Mouse (Mus musculus) lung, embryonic 14.5 days (tissue): ENCODE data around the gene Hs3st4. TPM values are rescaled to one million over a fixed set of nuclear protein-coding genes. Genes with fewer than 3 reads are reported as not detected.

ENCODE experiments used
- ATAC-seq: fragments of 200-750 bp; cut with Nextera tagmentation; 2 replicates; pipeline ENCODE4 v1.8.0; 2017; ENCODE audit warnings: mild to moderate bottlenecking, moderate TSS enrichment, moderate library complexity; ENCODE audit not compliant: insufficient read depth
- DNase-seq: peaks from one replicate; pipeline ENCODE4 v3.0.0-alpha.2; 2015
- H3K27ac ChIP-seq: fragments of 300-500 bp; sonication (generic); 2 replicates; pipeline ENCODE4 v1.5.1; 2014; ENCODE audit warnings: low read depth, mild to moderate bottlenecking, moderate library complexity
- H3K27me3 ChIP-seq: fragments of 300-500 bp; sonication (generic); 2 replicates; pipeline ENCODE4 v1.6.1; 2014; ENCODE audit warnings: low read length, control low read depth; ENCODE audit not compliant: insufficient read depth
- H3K36me3 ChIP-seq: fragments of 300-500 bp; sonication (generic); 2 replicates; pipeline ENCODE4 v1.6.1; 2014; ENCODE audit warnings: control low read depth; ENCODE audit not compliant: insufficient read depth
- H3K4me1 ChIP-seq: fragments of 300-500 bp; sonication (generic); 2 replicates; pipeline ENCODE4 v1.6.1; 2014; ENCODE audit warnings: antibody characterized with exemption, control low read depth; ENCODE audit not compliant: insufficient read depth
- H3K4me2 ChIP-seq: fragments of 300-500 bp; sonication (generic); 2 replicates; pipeline ENCODE4 v1.6.1; 2014; ENCODE audit warnings: mild to moderate bottlenecking
- H3K4me3 ChIP-seq: fragments of 300-500 bp; sonication (generic); 2 replicates; pipeline ENCODE4 v1.5.1; 2014; ENCODE audit warnings: low read depth, low read length
- H3K9ac ChIP-seq: fragments of 300-500 bp; sonication (generic); 2 replicates; pipeline ENCODE4 v1.6.1; 2014
- H3K9me3 ChIP-seq: fragments of 300-500 bp; sonication (generic); 2 replicates; pipeline ENCODE4 v1.6.1; 2016; ENCODE audit warnings: low read depth, low read length, control low read depth
- CTCF ChIP-seq: IDR thresholded peaks from 2 replicates; pipeline ENCODE4 v1.5.1; 2016; ENCODE audit warnings: antibody characterized with exemption, low read depth
- WGBS: fragments of 180-500 bp; shearing (Covaris S2); extraction: QIAGEN DNeasy Blood & Tissue Kit; methylation state at CpG from one replicate; pipeline ENCODE4 v1.1.7; 2014; 5-methylcytosine and 5-hydroxymethylcytosine counted together
- polyA plus RNA-seq: library from polyadenylated mRNA; unstranded; fragments of >200 nt; fragmentation: Nextera tagmentation; extraction: Ambion mirVana; gene quantifications from 2 replicates; pipeline ENCODE4 v1.2.1, GENCODE M21; 2014

Hs3st4 gene
- polyA plus RNA-seq = 0.05 TPM in 1 of 2 replicates, not detected in the other

- H3K36me3 ChIP-seq = no peaks in the 10 kb centered on the region
- peak within 1 kb of the TSS; percentile 47 for H3K4me3 ChIP-seq
- WGBS = 2% methylated on average over 26 of the region's 74 CpGs
- H3K4me2 ChIP-seq = peak within 1 kb of the TSS; percentile 95
- ATAC-seq = peak; percentile 65
- peaks cover 63% of the 10 kb centered on the region for H3K27me3 ChIP-seq
- H3K9me3 ChIP-seq = no peaks in the 10 kb centered on the region
- no peaks in the 10 kb centered on the region for H3K4me1 ChIP-seq
- no peak for TF ChIP-seq CTCF
- no peak within 1 kb of the TSS for H3K27ac ChIP-seq
- peak within 1 kb of the TSS; percentile 23; the same call in 1 of the 2 replicates for H3K9ac ChIP-seq
- DNase-seq = peak; percentile 27
These were observed at the start of gene Hs3st4 for GRCm38 (mm10) chr7:123982461-123983038. Hs3st4 (plus strand) TSS chr7:123982869.

DNA sequence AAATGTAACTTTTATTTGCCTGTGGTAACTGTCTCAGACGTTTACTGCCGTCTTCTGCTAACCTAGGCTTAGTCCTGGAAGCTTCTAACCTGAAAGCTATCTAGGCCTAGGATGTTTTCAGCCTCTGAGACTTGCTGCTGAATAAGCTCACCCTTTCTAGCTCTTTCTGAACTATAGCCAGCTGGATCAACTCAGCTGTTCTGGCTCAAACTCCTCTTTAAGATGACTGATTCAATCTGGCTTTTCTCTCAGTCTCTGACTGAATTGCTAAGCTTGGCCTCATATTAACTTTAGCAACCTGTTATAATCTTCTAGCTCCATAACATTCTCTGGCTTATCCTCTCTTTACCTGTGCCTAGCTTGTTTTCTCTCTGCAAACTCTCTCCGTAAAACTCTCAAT lies 35.8 kb upstream of the Hs3st4 start:
- 66% methylated on average over 3 of the region's 3 CpGs for WGBS
- no peaks in the 10 kb centered on the region for H3K9me3 ChIP-seq
- ATAC-seq = no peak
- peak; percentile 40 for DNase-seq
- H3K9ac ChIP-seq = no peak overlapping the region
- TF ChIP-seq CTCF = no peak
- no peak overlapping the region for H3K27ac ChIP-seq
- H3K36me3 ChIP-seq = no peaks in the 10 kb centered on the region
- H3K4me3 ChIP-seq = no peak overlapping the region
- no peaks in the 10 kb centered on the region for H3K27me3 ChIP-seq
- no peak overlapping the region for H3K4me2 ChIP-seq
- H3K4me1 ChIP-seq = no peaks in the 10 kb centered on the region

DNA sequence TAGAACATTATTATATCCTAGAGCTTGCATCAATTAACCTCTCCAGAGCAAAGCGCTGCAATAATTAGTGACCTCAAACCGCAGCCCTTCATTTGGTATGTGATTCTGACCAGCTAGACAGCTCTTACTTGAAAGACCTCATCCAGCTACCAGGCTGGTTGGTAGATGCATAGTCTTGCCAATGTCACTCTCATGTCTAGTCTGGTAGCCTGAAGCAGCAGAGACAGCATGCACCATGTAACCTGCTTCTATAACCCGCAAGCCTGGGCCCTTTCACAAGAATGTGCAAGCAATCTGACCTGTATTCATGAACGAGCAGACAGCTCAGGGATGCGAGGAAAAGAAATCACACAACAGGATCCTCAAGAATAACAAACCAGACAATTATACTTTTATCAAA lies 19.6 kb upstream of the Hs3st4 start:
- no peak overlapping the region for H3K4me3 ChIP-seq
- H3K27ac ChIP-seq = no peak overlapping the region
- no peaks in the 10 kb centered on the region for H3K27me3 ChIP-seq
- H3K9me3 ChIP-seq = no peaks in the 10 kb centered on the region
- ATAC-seq = no peak
- no peaks in the 10 kb centered on the region for H3K36me3 ChIP-seq
- no peak for DNase-seq
- WGBS = 77% methylated on average over 5 of the region's 5 CpGs
- no peak for TF ChIP-seq CTCF
- H3K9ac ChIP-seq = no peak overlapping the region
- no peaks in the 10 kb centered on the region for H3K4me1 ChIP-seq
- H3K4me2 ChIP-seq = no peak overlapping the region

GRCm38 (mm10) chr7:123964559-123965142 lies 18.0 kb upstream of the Hs3st4 start:
- peak; percentile 70 for TF ChIP-seq CTCF
- DNase-seq (peak; percentile 72), ATAC-seq (peak; percentile 44; the same call in 1 of the 2 replicates)
- WGBS = 47% methylated on average over 10 of the region's 10 CpGs
- Histone ChIP-seq H3K4me3 (no peak overlapping the region), H3K27ac (no peak overlapping the region), H3K9ac (no peak overlapping the region), H3K4me1 (no peaks in the 10 kb centered on the region), H3K36me3 (no peaks in the 10 kb centered on the region), H3K27me3 (no peaks in the 10 kb centered on the region), H3K9me3 (no peaks in the 10 kb centered on the region), H3K4me2 (no peak overlapping the region)

- Histone ChIP-seq H3K27me3 (no peaks in the 10 kb centered on the region), H3K4me1 (no peaks in the 10 kb centered on the region), H3K36me3 (no peaks in the 10 kb centered on the region), H3K4me2 (no peak overlapping the region), H3K9me3 (no peaks in the 10 kb centered on the region), H3K27ac (no peak overlapping the region), H3K4me3 (no peak overlapping the region), H3K9ac (no peak overlapping the region)
- 66% methylated on average over 7 of the region's 7 CpGs for WGBS
- no peak for DNase-seq
- no peak for TF ChIP-seq CTCF
- no peak for ATAC-seq
These were observed 17.2 kb upstream of the Hs3st4 start for GRCm38 (mm10) chr7:123965515-123965914.

GRCm38 (mm10) chr7:123975441-123975840 lies 7.2 kb upstream of the Hs3st4 start:
- no peak overlapping the region for H3K27ac ChIP-seq
- no peaks in the 10 kb centered on the region for H3K9me3 ChIP-seq
- H3K36me3 ChIP-seq = no peaks in the 10 kb centered on the region
- H3K27me3 ChIP-seq = peaks cover 9% of the 10 kb centered on the region; the same call in 1 of the 2 replicates
- no peak for ATAC-seq
- no peak overlapping the region for H3K9ac ChIP-seq
- 61% methylated on average over 7 of the region's 7 CpGs for WGBS
- DNase-seq = no peak
- no peak overlapping the region for H3K4me3 ChIP-seq
- no peaks in the 10 kb centered on the region for H3K4me1 ChIP-seq
- no peak for TF ChIP-seq CTCF
- H3K4me2 ChIP-seq = no peak overlapping the region

DNA sequence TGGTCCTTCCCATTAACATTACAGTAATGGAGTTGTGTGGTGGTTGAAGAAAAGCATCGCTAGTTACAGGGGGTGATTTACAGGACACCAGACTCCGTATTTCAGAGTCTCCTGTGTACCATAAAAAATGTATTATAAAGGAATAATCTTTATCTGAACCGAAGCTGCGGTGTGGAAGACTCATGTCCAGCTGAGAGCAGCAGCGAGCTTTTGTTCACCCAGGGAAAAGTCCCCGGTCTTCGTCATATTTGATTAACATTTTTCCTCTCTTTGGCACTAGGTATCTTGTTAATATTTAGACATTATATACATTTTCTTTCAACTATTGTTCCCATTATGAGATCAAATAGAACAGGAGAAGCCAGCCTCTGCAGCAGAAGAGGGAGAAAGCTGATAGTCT lies 1.2 kb upstream of the Hs3st4 start:
- Histone ChIP-seq H3K4me3 (no peak overlapping the region), H3K27ac (no peak overlapping the region), H3K4me1 (no peaks in the 10 kb centered on the region), H3K4me2 (no peak overlapping the region), H3K9me3 (no peaks in the 10 kb centered on the region), H3K36me3 (no peaks in the 10 kb centered on the region), H3K9ac (no peak overlapping the region), H3K27me3 (peaks cover 63% of the 10 kb centered on the region)
- ATAC-seq (no peak), DNase-seq (no peak)
- 33% methylated on average over 7 of the region's 7 CpGs for WGBS
- no peak for TF ChIP-seq CTCF
